8 mouse cellular contexts compared by ENCODE assay signal in genomic region chr7:49777585-49777984, GRCm38 (mm10). TPM values are rescaled to one million over a fixed set of nuclear protein-coding genes. Genes with fewer than 3 reads are reported as not detected.
A peak's percentile ranks its signal among the peaks of the same experiment; 100 is the strongest.
DNase-seq lines count a peak whose midpoint lies in the region; ATAC-seq and TF ChIP-seq lines count a peak whose summit lies in the region.

No protein-coding gene starts in this region.

- H3K9ac ChIP-seq in lung, embryonic 14.5 days, result no peak overlapping the region
- H3K9ac ChIP-seq in forebrain, embryonic 14.5 days (ENCODE audit: low read length), result no peak overlapping the region
- 0 out of 2 replicates have a peak overlapping the region, but pooled peaks have one; percentile 22 for H3K9ac ChIP-seq in neural tube, embryonic 13.5 days

- peak; percentile 30; the same call in 1 of the 2 replicates for ATAC-seq in lung, embryonic 14.5 days (ENCODE audit: insufficient read depth)
- peak; percentile 21 for ATAC-seq in forebrain, embryonic 14.5 days
- peak; percentile 42 for ATAC-seq in neural tube, embryonic 13.5 days (ENCODE audit: low read depth)

- TF ChIP-seq CTCF in lung, embryonic 14.5 days (IDR thresholded peaks at IDR 0.05; ENCODE audit: low read depth), result no peak
- TF ChIP-seq CTCF in lung, adult 2 months (IDR thresholded peaks at IDR 0.05; ENCODE audit: insufficient read depth, low read length), result no peak

- H3K9me3 ChIP-seq in lung, embryonic 14.5 days (ENCODE audit: low read depth, low read length), result no peaks in the 10 kb centered on the region
- H3K9me3 ChIP-seq in forebrain, embryonic 14.5 days (replicated peaks; ENCODE audit: control insufficient read depth, low read length), result no peaks in the 10 kb centered on the region
- H3K9me3 ChIP-seq in limb, embryonic 10.5 days (replicated peaks), result no peaks in the 10 kb centered on the region
- H3K9me3 ChIP-seq in neural tube, embryonic 13.5 days, result no peaks in the 10 kb centered on the region

- H3K27me3 ChIP-seq in lung, embryonic 14.5 days (ENCODE audit: insufficient read depth, low read length), result no peaks in the 10 kb centered on the region
- no peaks in the 10 kb centered on the region for H3K27me3 ChIP-seq in forebrain, embryonic 14.5 days (replicated peaks; ENCODE audit: control insufficient read depth, insufficient read depth, low read length)
- no peaks in the 10 kb centered on the region for H3K27me3 ChIP-seq in limb, embryonic 10.5 days (ENCODE audit: low read depth, poor library complexity, severe bottlenecking)
- 0 out of 2 replicates have a peak, but pooled peaks cover 6% of the 10 kb centered on the region for H3K27me3 ChIP-seq in neural tube, embryonic 13.5 days

- no peak overlapping the region for H3K4me3 ChIP-seq in lung, embryonic 14.5 days (ENCODE audit: low read depth, low read length)
- no peak overlapping the region for H3K4me3 ChIP-seq in lung, adult 2 months (replicated peaks; ENCODE audit: extremely low read depth, low read depth, low read length)
- no peak overlapping the region for H3K4me3 ChIP-seq in forebrain, embryonic 14.5 days (ENCODE audit: low read depth, low read length)
- H3K4me3 ChIP-seq in limb, embryonic 10.5 days, result 0 out of 2 replicates have a peak overlapping the region, but pooled peaks have one; percentile 76
- H3K4me3 ChIP-seq in neural tube, embryonic 13.5 days, result no peak overlapping the region

- no peak for DNase-seq in lung, embryonic 14.5 days
- DNase-seq in lung, adult 2 months, result no peak
- no peak for DNase-seq in forebrain, embryonic 14.5 days (ENCODE audit: low spot score)
- DNase-seq in limb, embryonic 10.5 days (ENCODE audit: low spot score), result no peak
- DNase-seq in spleen, adult 18-20 months, result no peak
- DNase-seq in gastrocnemius, postnatal 25 days, result no peak
- DNase-seq in adrenal gland, postnatal 25 days, result no peak

- no peak for TF ChIP-seq POLR2A in lung, adult 2 months (IDR thresholded peaks at IDR 0.05; ENCODE audit: borderline replicate concordance, extremely low read depth, low read depth, low read length)

- WGBS in lung, embryonic 14.5 days, result 50% methylated on average over 3 of the region's 3 CpGs
- WGBS in lung, adult 2 months, result 41% methylated on average over 3 of the region's 3 CpGs
- 48% methylated on average over 3 of the region's 3 CpGs for WGBS in forebrain, embryonic 14.5 days
- WGBS in limb, embryonic 10.5 days, result 54% methylated on average over 3 of the region's 3 CpGs
- 54% methylated on average over 3 of the region's 3 CpGs for WGBS in neural tube, embryonic 13.5 days

- peaks cover 14% of the 10 kb centered on the region; the same call in 1 of the 2 replicates for H3K36me3 ChIP-seq in lung, embryonic 14.5 days (ENCODE audit: insufficient read depth)
- peaks cover 11% of the 10 kb centered on the region; the same call in 1 of the 2 replicates for H3K36me3 ChIP-seq in forebrain, embryonic 14.5 days (ENCODE audit: control insufficient read depth, insufficient read depth, low read length)
- H3K36me3 ChIP-seq in limb, embryonic 10.5 days, result peaks cover 18% of the 10 kb centered on the region
- peaks cover 9% of the 10 kb centered on the region for H3K36me3 ChIP-seq in neural tube, embryonic 13.5 days

- H3K27ac ChIP-seq in lung, embryonic 14.5 days (ENCODE audit: low read depth), result no peak overlapping the region
- no peak overlapping the region for H3K27ac ChIP-seq in forebrain, embryonic 14.5 days (ENCODE audit: low read depth, low read length)
- H3K27ac ChIP-seq in limb, embryonic 10.5 days, result no peak overlapping the region
- H3K27ac ChIP-seq in neural tube, embryonic 13.5 days (replicated peaks), result no peak overlapping the region

- peaks cover 16% of the 10 kb centered on the region; the same call in 1 of the 2 replicates for H3K4me1 ChIP-seq in lung, embryonic 14.5 days (ENCODE audit: insufficient read depth)
- peaks cover 6% of the 10 kb centered on the region for H3K4me1 ChIP-seq in lung, adult 2 months (ENCODE audit: control insufficient read depth, insufficient read depth, low read length)
- peaks cover 12% of the 10 kb centered on the region for H3K4me1 ChIP-seq in forebrain, embryonic 14.5 days (ENCODE audit: control insufficient read depth, insufficient read depth, low read length)
- peaks cover 17% of the 10 kb centered on the region for H3K4me1 ChIP-seq in limb, embryonic 10.5 days
- peaks cover 19% of the 10 kb centered on the region for H3K4me1 ChIP-seq in neural tube, embryonic 13.5 days (replicated peaks)

- H3K4me2 ChIP-seq in lung, embryonic 14.5 days, result no peak overlapping the region
- no peak overlapping the region for H3K4me2 ChIP-seq in forebrain, embryonic 14.5 days (ENCODE audit: low read length)
- H3K4me2 ChIP-seq in neural tube, embryonic 13.5 days, result no peak overlapping the region

RNA-seq across cellular contexts. Expression of gene Prmt3, which starts 0.6 kb away (rescaled TPM):
- 64.5 and 67.5 TPM in 2 replicates for polyA plus RNA-seq in lung, embryonic 14.5 days (2014; fragmentation: Nextera tagmentation; extraction: Ambion mirVana)
- 13.1 and 23.7 TPM in 2 replicates for polyA plus RNA-seq in lung, adult 2 months (2012; rRNA removed)
- 50.2 and 57.4 TPM in 2 replicates for polyA plus RNA-seq in forebrain, embryonic 14.5 days (2014; fragmentation: Nextera tagmentation; extraction: Ambion mirVana)
- 61.2 and 67.7 TPM in 2 replicates for polyA plus RNA-seq in limb, embryonic 10.5 days (2016; fragmentation: Nextera tagmentation; extraction: Ambion mirVana)
- polyA plus RNA-seq in neural tube, embryonic 13.5 days (2015; fragmentation: Nextera tagmentation; extraction: Ambion mirVana), result 48.2 and 53.4 TPM in 2 replicates
- total RNA-seq in gastrocnemius, postnatal 25 days (2021), result 10 to 100 TPM; 10.5 to 12.2 TPM
- 34.1 and 38.4 TPM in 2 replicates for total RNA-seq in adrenal gland, postnatal 25 days (2021)

RNA-seq across cellular contexts. Expression of gene Htatip2, which starts 18.7 kb away (rescaled TPM):
- polyA plus RNA-seq in lung, embryonic 14.5 days (2014; fragmentation: Nextera tagmentation; extraction: Ambion mirVana), result 12.5 and 12.8 TPM in 2 replicates
- polyA plus RNA-seq in lung, adult 2 months (2012; rRNA removed), result 6.4 and 11.7 TPM in 2 replicates
- polyA plus RNA-seq in forebrain, embryonic 14.5 days (2014; fragmentation: Nextera tagmentation; extraction: Ambion mirVana), result 1.6 and 1.8 TPM in 2 replicates
- 2.7 and 4.1 TPM in 2 replicates for polyA plus RNA-seq in limb, embryonic 10.5 days (2016; fragmentation: Nextera tagmentation; extraction: Ambion mirVana)
- polyA plus RNA-seq in neural tube, embryonic 13.5 days (2015; fragmentation: Nextera tagmentation; extraction: Ambion mirVana), result 4.9 and 5.0 TPM in 2 replicates
- 1 to 10 TPM; 2.2 to 4.3 TPM for total RNA-seq in gastrocnemius, postnatal 25 days (2021)
- total RNA-seq in adrenal gland, postnatal 25 days (2021), result 36.6 and 42.5 TPM in 2 replicates
